Mouse (Mus musculus): ENCODE data around the gene Limk2. TPM values are rescaled to one million over a fixed set of nuclear protein-coding genes. Genes with fewer than 3 reads are reported as not detected.

The Limk2 gene
- 20.5 and 27.2 TPM in 2 replicates for polyA plus RNA-seq (2012; ENCODE audit: low replicate concordance)

DNA sequence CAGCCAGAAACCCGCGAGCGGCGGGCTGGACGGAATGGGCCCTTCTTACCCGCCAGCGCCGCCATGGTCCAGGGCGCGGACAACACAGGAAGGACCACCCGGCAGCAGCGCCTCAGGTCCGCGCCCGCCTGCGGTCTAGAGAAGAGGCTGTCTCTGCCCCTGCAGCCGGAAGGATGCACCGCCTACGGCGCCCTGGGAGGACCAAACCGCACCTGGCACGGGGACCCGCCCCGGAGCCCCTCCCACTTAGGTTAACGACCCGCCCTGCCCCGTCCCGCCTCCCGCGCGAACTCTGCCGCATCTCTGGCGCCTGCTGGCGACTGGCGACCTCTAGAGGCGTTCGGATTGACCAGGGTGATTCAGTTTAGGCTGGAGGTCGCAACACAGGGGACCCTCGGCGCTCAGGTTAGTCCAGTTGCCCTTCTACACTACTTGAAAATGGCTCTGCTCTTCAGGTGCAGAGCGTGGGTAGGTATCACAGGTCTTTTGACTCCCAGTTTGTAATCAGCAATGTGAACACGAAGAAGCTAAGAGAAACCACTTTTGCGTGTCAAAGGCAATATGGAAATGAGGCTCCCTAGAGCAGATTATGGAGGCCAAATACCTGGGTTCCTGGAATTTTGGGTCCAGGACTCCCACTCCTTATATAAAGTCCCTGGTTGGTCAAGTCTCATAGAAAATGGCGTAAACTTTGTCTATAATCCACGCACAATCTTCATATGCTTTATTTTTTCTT is at the start of gene Limk2:
TSS of gene Limk2 (minus strand) at position 193 of the 736 bp plus-strand sequence.

DNA sequence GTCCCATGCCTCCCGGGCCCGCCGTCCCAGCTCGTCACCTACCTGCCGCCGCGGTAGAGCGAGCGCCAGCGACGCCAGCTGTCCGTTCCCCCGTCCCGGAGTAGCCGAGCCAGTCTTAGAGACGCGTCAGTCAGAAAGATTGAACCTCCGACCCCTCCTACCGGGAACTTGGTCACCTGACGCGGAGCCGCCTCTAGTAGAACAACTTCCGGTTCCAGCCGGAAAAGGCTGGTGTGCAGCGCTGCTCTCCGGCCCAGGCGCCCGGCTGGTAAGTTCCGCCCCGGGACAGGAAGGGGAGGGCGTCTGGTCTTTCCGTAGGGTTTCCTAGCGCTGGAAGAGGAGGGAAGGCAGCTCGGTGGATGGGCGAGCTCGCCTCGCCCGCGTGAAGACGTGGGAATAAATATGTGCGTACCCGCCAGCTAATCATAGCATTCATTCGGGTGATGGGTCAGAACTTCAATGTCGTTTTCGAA is 43.2 kb upstream of the Limk2 start, which contains the start of gene Rnf185:
TSS of gene Rnf185 (minus strand) at position 197 of the 473 bp plus-strand sequence.

DNA sequence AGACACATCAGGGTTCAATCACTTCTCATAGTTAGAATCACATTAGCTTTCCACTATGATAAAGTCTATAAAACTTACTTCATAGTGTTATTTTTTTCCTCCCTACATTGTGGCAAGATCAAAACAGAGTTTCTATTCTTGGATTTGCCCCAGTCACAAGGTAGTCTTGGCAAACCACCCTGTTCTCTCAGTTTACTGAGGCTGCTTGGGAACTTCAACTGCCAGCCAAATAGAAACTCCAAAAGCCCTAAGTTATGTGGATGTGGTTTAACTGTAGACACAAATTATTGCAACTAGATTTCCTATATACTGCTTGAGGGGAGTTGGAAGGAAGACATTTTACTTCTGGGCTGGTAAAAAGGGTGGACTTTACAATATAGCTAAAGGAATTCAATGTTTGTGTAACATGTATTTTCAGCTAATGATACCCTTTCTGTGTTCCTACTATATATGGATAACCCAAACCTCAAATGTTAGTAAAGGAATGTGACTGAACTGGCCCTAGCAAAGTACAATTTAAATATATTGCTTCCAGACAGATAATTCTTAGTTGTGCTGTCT is 79.0 kb downstream of the Limk2 start, which contains the start of gene Pik3ip1:
TSS of gene Pik3ip1 (plus strand) at position 511 of the 561 bp plus-strand sequence.

Other genes starting within 250 kb of the Limk2 start
- 27.9 and 30.1 TPM in 2 replicates for gene Sfi1, start 215.7 kb downstream of the Limk2 start, polyA plus RNA-seq (2012; ENCODE audit: low replicate concordance)
- 53.6 and 69.2 TPM in 2 replicates for gene Eif4enif1, start 206.8 kb downstream of the Limk2 start, polyA plus RNA-seq (2012; ENCODE audit: low replicate concordance)
- 18.6 and 35.9 TPM in 2 replicates for gene Drg1, start 142.8 kb downstream of the Limk2 start, polyA plus RNA-seq (2012; ENCODE audit: low replicate concordance)
- 130 and 152 TPM in 2 replicates for gene Patz1, start 120.3 kb downstream of the Limk2 start, polyA plus RNA-seq (2012; ENCODE audit: low replicate concordance)
- 15.4 and 26.3 TPM in 2 replicates for gene Pik3ip1, start 78.8 kb downstream of the Limk2 start, polyA plus RNA-seq (2012; ENCODE audit: low replicate concordance)
- gene Rnf185, start 43.2 kb upstream of the Limk2 start, polyA plus RNA-seq (2012; ENCODE audit: low replicate concordance): 0.87 and 1.5 TPM in 2 replicates
- 0.22 TPM in 1 of 2 replicates, not detected in the other for gene Pla2g3, start 79.1 kb upstream of the Limk2 start, polyA plus RNA-seq (2012; ENCODE audit: low replicate concordance)
- gene Inpp5j, start 95.6 kb upstream of the Limk2 start, polyA plus RNA-seq (2012; ENCODE audit: low replicate concordance): 0.11 TPM in 1 of 2 replicates, not detected in the other
- 13.5 and 30.5 TPM in 2 replicates for gene Selenom, start 105.5 kb upstream of the Limk2 start, polyA plus RNA-seq (2012; ENCODE audit: low replicate concordance)
- gene Smtn, start 131.4 kb upstream of the Limk2 start, polyA plus RNA-seq (2012; ENCODE audit: low replicate concordance): 10.5 and 12.9 TPM in 2 replicates
- gene Morc2a, start 240.0 kb upstream of the Limk2 start, polyA plus RNA-seq (2012; ENCODE audit: low replicate concordance): 5.6 and 7.3 TPM in 2 replicates